Mouse (Mus musculus) small intestine, adult 2 months (tissue): Measurements from ENCODE around the gene Ing1.

Experiments
- CTCF ChIP-seq: fragments of 200-500 bp; IDR thresholded peaks from 2 replicates; pipeline ENCODE4 v1.5.1; 2012; ENCODE audit warnings: low read depth, mild to moderate bottlenecking, control low read depth, inconsistent platforms, low read length, moderate library complexity, mixed read lengths; ENCODE audit not compliant: insufficient replicate concordance, insufficient read length; ENCODE audit errors: extremely low read depth
- POLR2A ChIP-seq: fragments of 200-500 bp; IDR thresholded peaks from 2 replicates; pipeline ENCODE4 v1.6.1; 2012; ENCODE audit warnings: low read depth, mild to moderate bottlenecking, control low read depth, inconsistent platforms, low read length, moderate library complexity

- TF ChIP-seq CTCF: no peak
- TF ChIP-seq POLR2A: no peak
Observed at GRCm38 (mm10) chr8:11560220-11560619, 4.8 kb downstream of the Ing1 start.
